Mouse (Mus musculus) layer of hippocampus, postnatal 36 days (tissue): ENCODE data around the gene Agap1. TPM values are rescaled to one million over a fixed set of nuclear protein-coding genes. Genes with fewer than 3 reads are reported as not detected.

Experiments used
- DNase-seq, 2 experiments: peaks; one replicate each; pipeline ENCODE4 v3.0.0; 2022
- total RNA-seq, 2 experiments: library from RNA; stranded (reverse); gene quantifications; 2 replicates each; pipeline ENCODE4 v1.2.3; 2021

Gene Agap1
- total RNA-seq, 2 experiments from 2014 or later: 256 to 286 TPM

DNA sequence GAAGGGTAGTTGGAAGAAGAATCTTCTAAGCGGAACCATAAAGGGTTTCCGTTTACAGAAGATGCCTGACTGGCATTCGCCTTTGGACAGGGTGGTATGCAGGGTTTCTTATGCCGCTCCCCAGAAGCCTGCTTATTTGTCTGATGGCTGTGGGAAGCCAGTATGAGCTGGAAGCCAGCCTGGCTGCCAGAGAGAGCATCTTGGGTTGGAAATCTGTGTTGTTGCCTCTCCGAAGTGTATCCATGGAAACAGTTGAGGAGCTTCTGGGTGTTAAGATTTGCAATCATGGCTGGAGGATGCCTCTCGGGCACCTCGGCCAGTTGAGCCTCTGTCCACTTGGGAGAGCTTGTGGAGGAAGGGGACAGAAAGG, 395.2 kb downstream of the Agap1 start:
- peak; percentile 39 to 42 for DNase-seq

- DNase-seq: no peak
Measured at GRCm38 (mm10) chr1:89850681-89851414, 396.2 kb downstream of the Agap1 start.

DNA sequence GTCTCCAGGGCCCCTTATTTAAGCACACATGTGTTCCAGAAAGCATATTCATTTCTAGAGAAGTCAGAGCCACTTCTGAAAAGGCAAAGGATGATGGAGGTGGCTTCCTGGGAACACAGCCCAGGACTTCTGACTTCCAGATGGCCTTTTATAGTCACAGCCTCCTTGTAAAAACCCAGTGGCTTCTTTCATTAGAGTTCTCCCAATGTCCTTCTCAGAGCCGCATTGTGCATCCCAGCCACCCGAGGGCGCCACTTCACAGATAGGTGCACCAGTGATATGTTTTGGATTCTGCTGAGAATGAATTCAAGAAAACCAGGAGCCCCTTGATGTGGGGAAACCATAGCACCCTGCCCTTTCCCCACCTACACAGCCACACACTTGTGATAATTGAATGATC, 404.6 kb downstream of the Agap1 start:
- DNase-seq: no peak

DNA sequence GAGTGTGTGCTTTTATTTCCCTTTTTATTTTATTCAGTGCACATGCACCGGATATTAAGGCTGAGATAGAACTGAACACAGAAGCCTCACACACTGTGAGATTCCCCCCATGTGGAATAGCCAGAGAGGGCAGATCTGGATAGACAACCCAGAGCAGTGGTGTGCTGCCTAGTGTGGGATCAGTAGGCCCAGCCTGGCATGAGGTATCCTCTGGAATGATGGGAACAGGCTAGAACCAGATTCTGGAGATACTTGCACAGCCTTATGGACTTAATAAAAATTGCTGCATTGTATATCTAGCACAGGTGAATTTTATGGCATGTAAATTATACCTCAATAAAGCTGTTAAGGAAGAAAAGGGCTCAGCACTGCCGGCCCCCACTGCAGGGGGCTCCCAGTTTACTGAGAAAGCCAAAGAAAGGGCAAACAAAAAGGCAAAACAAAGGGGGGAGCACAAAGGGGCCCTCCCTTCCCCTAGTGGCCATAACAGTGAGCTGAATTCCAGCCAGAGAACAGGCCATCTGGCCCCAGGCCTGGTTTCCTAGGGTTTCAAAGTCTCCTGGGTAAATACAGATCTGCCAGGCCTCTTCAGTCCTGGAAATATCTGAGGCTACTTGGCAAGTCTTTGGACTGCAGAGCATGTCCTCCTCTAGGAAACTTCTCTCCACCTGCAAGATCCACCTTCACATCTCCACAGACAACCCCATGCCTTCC, 405.6 kb downstream of the Agap1 start:
- DNase-seq: no peak

- DNase-seq: no peak
Measured at GRCm38 (mm10) chr1:89865787-89866186, 411.2 kb downstream of the Agap1 start.

- no peak for DNase-seq
Measured at GRCm38 (mm10) chr1:89867847-89868246, 413.2 kb downstream of the Agap1 start.

DNA sequence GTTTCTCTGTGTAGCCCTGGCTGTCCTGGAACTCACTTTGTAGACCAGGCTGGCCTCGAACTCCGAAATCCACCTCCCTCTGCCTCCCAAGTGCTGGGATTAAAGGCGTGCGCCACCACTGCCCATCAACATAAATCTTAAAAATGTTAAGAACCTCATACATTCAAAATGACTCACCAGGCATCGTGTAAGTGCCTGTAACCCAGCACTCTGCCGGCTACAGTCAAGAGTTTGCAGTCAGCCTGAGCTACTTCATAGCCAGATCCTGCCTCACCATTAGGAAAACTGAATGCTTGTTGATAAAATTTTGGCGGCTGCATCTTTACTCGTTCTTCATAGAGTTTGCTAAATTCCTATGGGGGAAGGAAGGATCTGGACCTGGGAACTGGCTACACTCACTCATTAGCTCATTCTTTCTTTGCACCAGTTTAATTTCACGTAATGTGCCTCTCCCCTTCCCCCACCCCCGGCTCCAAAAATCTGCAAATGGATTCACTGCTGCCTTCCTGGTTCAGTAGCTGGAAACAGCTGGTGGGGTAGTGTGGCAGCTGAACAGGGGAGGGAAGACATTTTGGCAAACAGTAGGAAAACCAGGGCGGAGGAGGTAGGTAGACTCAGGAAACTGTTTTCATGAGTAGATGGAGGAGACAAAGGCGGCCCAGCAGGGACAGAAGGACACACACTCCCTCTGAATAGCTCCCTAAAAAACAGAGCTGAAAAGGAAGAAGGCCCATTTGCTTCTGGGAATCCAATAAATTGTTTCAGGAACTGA, 415.7 kb downstream of the Agap1 start:
- no peak for DNase-seq

DNA sequence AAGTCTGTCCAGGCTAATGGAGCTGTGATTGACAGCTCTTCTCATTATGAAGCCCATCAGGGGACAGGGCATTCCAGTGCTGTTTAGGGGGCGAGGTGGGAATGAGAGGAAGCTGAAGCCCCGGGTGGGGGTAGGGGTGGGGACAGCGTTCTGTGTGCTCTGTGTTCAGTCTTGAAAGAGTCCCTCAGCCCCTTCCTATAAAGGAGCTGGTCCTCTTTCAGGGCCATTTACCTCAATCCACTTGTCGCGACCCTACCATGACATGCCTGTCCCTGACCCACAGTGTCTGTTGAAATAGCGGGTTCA, 416.3 kb downstream of the Agap1 start:
- DNase-seq: no peak

DNA sequence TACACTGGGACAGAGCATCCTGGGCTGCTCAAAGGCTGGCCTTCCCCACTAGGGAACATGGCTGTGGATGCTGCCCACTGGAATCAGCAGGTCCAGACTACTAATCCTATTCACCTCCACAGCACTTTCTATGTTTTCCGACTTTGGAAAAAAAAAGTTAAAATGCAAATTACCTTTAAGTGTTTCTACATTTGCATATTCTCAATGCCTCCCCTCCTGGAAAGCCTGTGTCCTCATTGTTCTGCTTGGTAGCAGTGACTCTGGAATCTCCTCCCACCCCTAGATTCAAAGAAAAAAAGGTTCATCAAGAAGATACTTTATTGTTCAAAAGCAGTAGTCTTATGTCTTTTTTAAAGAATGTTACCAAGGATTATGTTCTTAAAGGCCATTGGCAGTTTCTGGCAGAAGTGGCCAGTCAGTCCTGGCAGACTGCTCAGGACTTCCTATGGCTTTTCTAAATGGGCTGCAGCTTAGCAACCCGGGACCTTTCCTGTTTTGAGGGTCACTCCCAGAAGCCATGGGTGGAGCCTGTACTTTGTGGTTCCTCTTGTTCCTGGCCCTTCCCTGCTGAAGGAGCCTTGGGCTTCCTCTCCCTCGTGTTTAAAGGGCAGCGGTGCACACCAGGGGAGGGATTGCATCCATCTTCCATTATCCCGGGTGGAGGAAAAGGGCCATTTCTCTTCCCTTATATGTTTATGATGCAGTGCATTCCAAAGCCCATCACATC, 421.9 kb downstream of the Agap1 start:
- DNase-seq: no peak

- DNase-seq: no peak
Measured at GRCm38 (mm10) chr1:89878496-89878895, 423.9 kb downstream of the Agap1 start.

DNA sequence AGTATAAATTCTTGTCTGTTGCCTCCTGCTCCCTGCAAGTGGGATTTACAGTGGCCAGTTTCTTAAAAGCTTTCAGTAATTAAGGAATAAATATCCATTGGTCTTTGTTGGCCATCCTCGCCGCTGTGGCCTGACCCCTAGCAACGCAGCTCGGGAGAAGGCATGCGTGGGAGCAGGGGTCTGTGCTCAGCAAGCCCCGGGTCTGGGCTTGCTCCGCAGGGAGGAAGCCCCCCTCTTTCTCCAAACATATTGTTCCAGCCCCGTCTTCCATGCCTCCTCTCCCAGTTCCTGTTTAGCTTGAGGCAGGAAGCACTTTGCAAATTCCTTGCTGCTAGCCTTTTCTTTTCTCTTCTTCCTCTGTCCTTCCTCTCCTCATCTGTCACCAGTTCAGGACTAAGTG, 425.6 kb downstream of the Agap1 start:
- DNase-seq: no peak

DNA sequence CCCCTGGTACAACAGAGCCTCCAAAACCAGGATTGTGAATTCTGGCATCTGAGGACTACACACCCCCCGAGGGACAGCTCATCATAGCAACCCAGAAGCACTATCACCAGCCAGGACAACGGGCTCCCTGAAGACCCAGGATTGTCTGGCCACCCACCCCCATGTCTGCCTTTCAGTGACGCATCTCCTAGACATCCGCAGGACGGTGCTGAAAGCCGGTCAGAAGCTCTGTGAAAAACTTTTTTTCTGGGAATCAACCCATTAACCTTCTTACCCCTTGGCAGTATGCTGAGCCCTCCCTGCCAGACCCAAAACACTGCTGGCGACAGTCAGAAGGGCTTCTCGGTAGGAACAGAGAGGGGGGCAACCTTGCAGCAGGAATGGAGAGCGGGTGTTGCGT, 426.2 kb downstream of the Agap1 start:
- DNase-seq: no peak

DNA sequence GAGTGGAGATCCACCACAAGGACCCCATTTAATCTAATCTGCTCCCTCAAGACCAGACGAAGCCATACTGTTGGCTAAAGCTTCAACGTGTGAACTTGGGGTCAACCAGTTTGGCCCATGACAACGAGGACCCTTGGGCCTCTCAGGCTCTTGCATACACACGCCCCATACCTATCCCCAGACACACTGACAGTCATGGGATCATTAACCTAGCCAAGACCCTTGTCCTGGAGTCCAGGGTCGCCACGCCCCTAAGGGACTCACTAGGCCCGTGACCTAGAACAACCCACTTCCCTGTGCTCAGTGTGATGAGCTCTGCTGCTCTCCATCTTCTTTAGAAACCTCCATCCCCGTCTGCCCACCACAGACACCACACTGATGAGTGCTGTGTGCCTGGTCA, 429.7 kb downstream of the Agap1 start:
- DNase-seq: no peak

GRCm38 (mm10) chr1:89885696-89886095, 431.1 kb downstream of the Agap1 start:
- DNase-seq: no peak

GRCm38 (mm10) chr1:89891400-89891799, 436.8 kb downstream of the Agap1 start:
- DNase-seq: no peak

DNA sequence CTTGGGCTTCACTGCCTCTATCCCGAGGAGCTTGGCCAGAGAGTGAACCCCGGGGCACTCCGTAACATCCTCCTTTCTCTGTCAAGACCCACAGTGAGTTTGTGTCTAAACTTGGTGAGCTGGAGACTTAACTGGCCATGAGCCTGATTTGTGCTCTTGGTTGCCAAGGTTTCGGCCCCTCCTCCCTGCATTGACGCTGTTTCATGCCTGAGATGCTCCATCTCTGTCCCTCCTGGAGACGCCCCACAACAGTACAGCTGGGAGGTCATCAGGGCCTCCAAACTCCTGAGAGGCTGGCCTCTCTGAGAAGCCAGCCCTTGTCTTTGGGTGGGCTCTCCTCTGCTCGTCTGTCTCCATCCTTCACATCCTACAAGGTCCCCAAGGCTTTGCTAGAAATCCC, 437.7 kb downstream of the Agap1 start:
- DNase-seq: no peak

DNA sequence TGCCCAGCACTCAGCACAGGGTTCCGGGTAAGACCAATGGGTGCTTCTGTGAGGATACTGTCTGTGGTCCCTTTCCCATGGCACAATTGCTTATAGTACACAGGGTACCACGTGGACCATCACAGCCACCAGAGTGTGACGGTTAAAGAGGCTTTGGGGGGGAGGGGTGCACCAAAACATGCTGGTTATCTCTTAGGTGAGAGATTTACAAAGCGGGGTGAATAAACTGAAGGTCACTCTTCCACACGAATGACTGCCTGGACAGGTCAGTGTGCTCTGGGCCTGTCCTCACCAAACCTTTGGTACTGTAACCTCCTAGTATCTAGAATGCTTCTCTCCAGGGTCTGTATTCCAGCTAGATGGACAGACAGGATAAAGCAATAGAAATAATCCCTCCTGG, 441.2 kb downstream of the Agap1 start:
- DNase-seq: no peak

GRCm38 (mm10) chr1:89899036-89899435, 444.4 kb downstream of the Agap1 start:
- DNase-seq: no peak

DNA sequence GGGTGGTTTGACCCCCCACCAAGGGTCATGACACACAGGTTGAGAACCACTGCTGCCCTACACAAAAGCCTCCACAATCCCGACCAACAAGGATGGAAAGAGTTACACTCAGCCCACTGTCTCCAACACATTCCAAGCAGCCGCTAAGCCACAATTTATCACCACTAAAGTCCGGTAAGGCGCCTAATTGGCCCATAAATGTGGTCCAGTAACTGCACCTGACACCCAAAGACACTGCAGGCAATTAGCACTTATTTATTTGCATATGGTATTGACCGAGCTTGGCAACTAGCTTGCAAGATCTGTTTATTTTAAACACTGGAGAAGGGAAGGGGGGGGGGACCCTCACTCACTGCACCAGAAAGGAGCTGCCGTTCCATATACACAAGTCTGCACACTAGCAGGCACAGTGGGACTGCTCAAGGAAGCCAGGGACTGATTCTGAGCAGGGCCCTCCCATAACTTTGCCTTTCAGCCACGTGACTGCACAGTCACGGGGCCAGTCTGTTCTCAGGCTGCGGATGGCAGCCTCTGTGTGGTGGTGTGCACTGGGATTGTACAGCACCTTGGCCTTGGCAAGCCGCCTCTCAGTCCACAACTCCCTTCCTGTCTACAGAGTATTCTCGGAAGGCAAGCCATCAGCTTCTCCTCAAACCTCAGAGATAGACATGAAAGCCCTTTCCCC, 445.3 kb downstream of the Agap1 start:
- DNase-seq: no peak

DNA sequence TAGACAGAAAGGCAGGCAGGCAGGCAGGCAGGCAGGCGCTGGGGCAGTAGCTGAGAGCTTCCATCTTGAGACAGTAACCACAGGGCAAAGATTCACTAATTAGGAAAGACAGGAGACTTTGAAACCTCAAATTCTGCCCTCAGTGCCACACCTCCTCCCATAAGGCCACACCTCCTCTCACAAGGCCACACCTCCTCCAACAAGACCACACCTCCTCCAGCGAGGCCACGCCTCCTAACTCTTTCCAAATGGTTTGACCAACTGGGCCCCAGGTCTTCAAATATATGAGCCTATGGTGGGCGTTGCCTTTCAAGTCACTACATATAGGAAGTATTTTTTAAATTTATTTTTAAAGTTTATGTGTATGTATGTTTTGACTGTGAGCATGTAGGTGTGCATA, 446.8 kb downstream of the Agap1 start:
- DNase-seq: no peak

GRCm38 (mm10) chr1:89902236-89902635, 447.6 kb downstream of the Agap1 start:
- DNase-seq: no peak

DNA sequence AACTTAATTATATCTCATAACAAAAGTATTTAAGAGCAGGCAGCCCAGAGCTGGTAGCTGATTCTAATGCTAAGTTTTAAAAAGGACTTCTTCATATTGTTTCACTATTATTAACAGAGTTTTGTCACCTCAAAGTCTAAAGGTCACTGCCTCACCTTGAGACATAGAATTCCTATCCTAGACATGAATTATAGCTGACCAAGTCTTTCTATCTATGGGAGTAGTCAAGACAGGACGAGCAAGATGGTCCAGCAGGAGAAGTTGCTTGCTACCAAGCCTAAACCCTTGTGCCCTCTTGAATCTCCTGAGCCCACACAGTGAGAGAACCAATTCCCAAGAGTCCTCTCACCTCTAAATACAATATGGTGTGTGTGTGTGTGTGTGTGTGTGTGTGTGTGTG, 448.0 kb downstream of the Agap1 start:
- DNase-seq: no peak
